Mouse (Mus musculus): ENCODE measurements at regions not wholly inside any gene's neighbourhood (a gene's known extent, or its start where the extent isn't known, plus 50 kb on each side); places are given as distances from the start of the nearest gene placed in this dataset.
A peak's percentile ranks its signal among the peaks of the same experiment; 100 is the strongest.

GRCm38 (mm10) chr5:118815783-118816182 is 255.3 kb downstream of the Med13l start:
- no peak for DNase-seq

GRCm38 (mm10) chr5:118818294-118818693 is 257.8 kb downstream of the Med13l start:
- DNase-seq: no peak

GRCm38 (mm10) chr5:118824791-118825190 is 264.3 kb downstream of the Med13l start:
- no peak for DNase-seq

- DNase-seq: no peak
Measured at GRCm38 (mm10) chr5:118829031-118829698, 268.7 kb downstream of the Med13l start.

GRCm38 (mm10) chr5:118832701-118833100 is 272.2 kb downstream of the Med13l start:
- DNase-seq: peak; percentile 12 to 21

- no peak for DNase-seq
Measured at GRCm38 (mm10) chr5:118834129-118834528, 273.6 kb downstream of the Med13l start.

- no peak for DNase-seq
Measured at GRCm38 (mm10) chr5:118837001-118837400, 276.5 kb downstream of the Med13l start.

- DNase-seq: no peak
Measured at GRCm38 (mm10) chr5:118838421-118838820, 277.9 kb downstream of the Med13l start.

- no peak for DNase-seq
Measured at GRCm38 (mm10) chr5:118839916-118840315, 279.4 kb downstream of the Med13l start.

GRCm38 (mm10) chr5:118841210-118842016 is 280.9 kb downstream of the Med13l start:
- DNase-seq: no peak

- peak in 1 of 2 experiments; percentile 8 for DNase-seq
Measured at GRCm38 (mm10) chr5:118842017-118842396, 281.5 kb downstream of the Med13l start.

GRCm38 (mm10) chr5:118857001-118857400 is 296.5 kb downstream of the Med13l start:
- no peak for DNase-seq

- no peak for DNase-seq
Measured at GRCm38 (mm10) chr5:118861143-118861847, 300.8 kb downstream of the Med13l start.

GRCm38 (mm10) chr5:118867511-118867910 is 307.0 kb downstream of the Med13l start:
- no peak for DNase-seq

GRCm38 (mm10) chr5:118869330-118869729 is 308.9 kb downstream of the Med13l start:
- no peak for DNase-seq

- DNase-seq: no peak
Measured at GRCm38 (mm10) chr5:118873871-118874270, 313.4 kb downstream of the Med13l start.

GRCm38 (mm10) chr5:118875096-118875637 is 314.7 kb downstream of the Med13l start:
- no peak for DNase-seq

- no peak for DNase-seq
Measured at GRCm38 (mm10) chr5:118876586-118877312, 316.3 kb downstream of the Med13l start.

- DNase-seq: no peak
Measured at GRCm38 (mm10) chr5:118877313-118877669, 316.8 kb downstream of the Med13l start.

GRCm38 (mm10) chr5:118877831-118878230 is 317.4 kb downstream of the Med13l start:
- DNase-seq: no peak

- no peak for DNase-seq
Measured at GRCm38 (mm10) chr5:118878722-118879121, 318.2 kb downstream of the Med13l start.

- DNase-seq: peak; percentile 62 to 71
Measured at GRCm38 (mm10) chr5:118879808-118880478, 319.5 kb downstream of the Med13l start.
